Mouse (Mus musculus) hindbrain, postnatal 0 days (tissue): ENCODE results near the gene Dnajb6. TPM values are rescaled to one million over a fixed set of nuclear protein-coding genes. Genes with fewer than 3 reads are reported as not detected.
"Not testable (repeated sequence)": the region's sequence is repeated elsewhere in the genome, so short reads cannot be mapped to it uniquely, and the experiment has no call there.

ENCODE experiments used
- ATAC-seq: fragments of 200-750 bp; cut with Nextera tagmentation; 2 replicates; pipeline ENCODE4 v1.8.0; 2017; ENCODE audit warnings: mild to moderate bottlenecking, moderate TSS enrichment, moderate library complexity
- DNase-seq: peaks from one replicate; pipeline ENCODE4 v3.0.0-alpha.2; 2015; ENCODE audit warnings: low spot score
- H3K27ac ChIP-seq: fragments of 300-500 bp; sonication (generic); 2 replicates; pipeline ENCODE4 v1.5.1; 2014; ENCODE audit warnings: mild to moderate bottlenecking
- H3K27me3 ChIP-seq: fragments of 300-500 bp; sonication (generic); 2 replicates; pipeline ENCODE4 v1.6.1; 2014; ENCODE audit warnings: low read length, mixed read lengths; ENCODE audit not compliant: insufficient read depth
- H3K36me3 ChIP-seq: fragments of 300-500 bp; sonication (generic); 2 replicates; pipeline ENCODE4 v1.6.1; 2014; ENCODE audit warnings: low read length, mixed read lengths; ENCODE audit not compliant: insufficient read depth
- H3K4me1 ChIP-seq: fragments of 300-500 bp; sonication (generic); 2 replicates; pipeline ENCODE4 v1.6.1; 2014; ENCODE audit warnings: antibody characterized with exemption, low read length, mixed read lengths; ENCODE audit not compliant: insufficient read depth
- H3K4me2 ChIP-seq: fragments of 300-500 bp; sonication (generic); 2 replicates; pipeline ENCODE4 v1.6.1; 2014; ENCODE audit warnings: low read depth, mild to moderate bottlenecking, low read length, moderate library complexity, mixed read lengths
- H3K4me3 ChIP-seq: fragments of 300-500 bp; sonication (generic); 2 replicates; pipeline ENCODE4 v1.5.1; 2014; ENCODE audit warnings: low read length
- H3K9ac ChIP-seq: fragments of 300-500 bp; sonication (generic); replicated peaks from 2 replicates; pipeline ENCODE4 v1.6.1; 2014; ENCODE audit warnings: mild to moderate bottlenecking, low read length, moderate library complexity, mixed read lengths
- H3K9me3 ChIP-seq: fragments of 300-500 bp; sonication (generic); 2 replicates; pipeline ENCODE4 v1.6.1; 2016; ENCODE audit warnings: low read length, mixed read lengths
- CTCF ChIP-seq: IDR thresholded peaks from 2 replicates; pipeline ENCODE4 v1.5.1; 2016; ENCODE audit warnings: antibody characterized with exemption, control low read depth, low read depth
- WGBS: fragments of 180-500 bp; shearing (Covaris S2); extraction: QIAGEN DNeasy Blood & Tissue Kit; methylation state at CpG from one replicate; pipeline ENCODE4 v1.1.7; 2014; 5-methylcytosine and 5-hydroxymethylcytosine counted together
- polyA plus RNA-seq: library from polyadenylated mRNA; unstranded; fragments of >200 nt; fragmentation: Nextera tagmentation; extraction: Ambion mirVana; gene quantifications from 2 replicates; pipeline ENCODE4 v1.2.1, GENCODE M21; 2015
- total RNA-seq: library from RNA; depleted of rRNA; stranded (reverse); fragments of >200 nt; gene quantifications from 2 replicates; pipeline ENCODE4 v1.2.3, GENCODE M21; 2014

Dnajb6 gene
- total and polyA plus RNA-seq, 2 experiments from 2014 or later = 96.3 to 292 TPM

GRCm38 (mm10) chr5:29778029-29778428 lies 42.5 kb downstream of the Dnajb6 start:
- WGBS = 88% methylated on average over 6 of the region's 6 CpGs
- Histone ChIP-seq H3K36me3 (0 out of 2 replicates have a peak, but pooled peaks cover 5% of the 10 kb centered on the region), H3K4me2 (no peak overlapping the region), H3K9me3 (no peaks in the 10 kb centered on the region), H3K4me3 (no peak overlapping the region), H3K9ac (no peak overlapping the region), H3K27me3 (no peaks in the 10 kb centered on the region), H3K4me1 (no peaks in the 10 kb centered on the region), H3K27ac (no peak overlapping the region)
- TF ChIP-seq CTCF = no peak
- DNase-seq (no peak), ATAC-seq (no peak)

GRCm38 (mm10) chr5:29779733-29780132 lies 44.2 kb downstream of the Dnajb6 start:
- not testable (repeated sequence) for H3K4me1 ChIP-seq, H3K36me3 ChIP-seq, H3K9ac ChIP-seq, H3K27ac ChIP-seq, ATAC-seq, H3K27me3 ChIP-seq, H3K9me3 ChIP-seq, DNase-seq, H3K4me2 ChIP-seq, H3K4me3 ChIP-seq
- 95% methylated on average over 8 of the region's 9 CpGs for WGBS

GRCm38 (mm10) chr5:29782261-29782660 lies 46.8 kb downstream of the Dnajb6 start:
- H3K4me3 ChIP-seq = no peak overlapping the region
- no peaks in the 10 kb centered on the region for H3K4me1 ChIP-seq
- no peak overlapping the region for H3K4me2 ChIP-seq
- no peaks in the 10 kb centered on the region for H3K27me3 ChIP-seq
- H3K27ac ChIP-seq = no peak overlapping the region
- no peaks in the 10 kb centered on the region for H3K9me3 ChIP-seq
- H3K9ac ChIP-seq = no peak overlapping the region
- TF ChIP-seq CTCF = no peak
- DNase-seq (no peak), ATAC-seq (no peak; the same call in 1 of the 2 replicates)
- WGBS = 80% methylated on average over 3 of the region's 3 CpGs
- 0 out of 2 replicates have a peak, but pooled peaks cover 5% of the 10 kb centered on the region for H3K36me3 ChIP-seq

GRCm38 (mm10) chr5:29784906-29785305 lies 49.4 kb downstream of the Dnajb6 start:
- H3K27me3 ChIP-seq, H3K4me2 ChIP-seq, DNase-seq, H3K36me3 ChIP-seq, H3K4me1 ChIP-seq, H3K27ac ChIP-seq, H3K9ac ChIP-seq, H3K4me3 ChIP-seq, H3K9me3 ChIP-seq, ATAC-seq: not testable (repeated sequence)
- WGBS = 88% methylated on average over 9 of the region's 13 CpGs

- not testable (repeated sequence) for H3K4me2 ChIP-seq, DNase-seq, H3K4me1 ChIP-seq, ATAC-seq, H3K9me3 ChIP-seq, H3K36me3 ChIP-seq, H3K9ac ChIP-seq, H3K4me3 ChIP-seq, H3K27ac ChIP-seq, H3K27me3 ChIP-seq
- WGBS = 100% methylated on average over 1 of the region's 11 CpGs
These were observed 50.5 kb downstream of the Dnajb6 start for GRCm38 (mm10) chr5:29785953-29786352.

- not testable (repeated sequence) for H3K27ac ChIP-seq, H3K4me1 ChIP-seq, H3K4me3 ChIP-seq, H3K27me3 ChIP-seq, ATAC-seq, H3K4me2 ChIP-seq, H3K9ac ChIP-seq, H3K9me3 ChIP-seq, DNase-seq, H3K36me3 ChIP-seq
- over 99% methylated on average over 6 of the region's 8 CpGs for WGBS
These were observed 59.4 kb downstream of the Dnajb6 start for GRCm38 (mm10) chr5:29794933-29795332.

- H3K4me1 ChIP-seq = no peaks in the 10 kb centered on the region
- H3K9me3 ChIP-seq = no peaks in the 10 kb centered on the region
- H3K27ac ChIP-seq = no peak overlapping the region
- H3K9ac ChIP-seq = no peak overlapping the region
- H3K27me3 ChIP-seq = no peaks in the 10 kb centered on the region
- WGBS = 92% methylated on average over 1 of the region's 1 CpGs
- no peak overlapping the region for H3K4me3 ChIP-seq
- no peaks in the 10 kb centered on the region for H3K36me3 ChIP-seq
- no peak for TF ChIP-seq CTCF
- no peak for ATAC-seq
- no peak for DNase-seq
- H3K4me2 ChIP-seq = no peak overlapping the region
These were observed 73.5 kb downstream of the Dnajb6 start for GRCm38 (mm10) chr5:29808940-29809339.

GRCm38 (mm10) chr5:29811377-29811921 lies 76.0 kb downstream of the Dnajb6 start:
- ATAC-seq, H3K27ac ChIP-seq, H3K27me3 ChIP-seq, H3K9me3 ChIP-seq, H3K36me3 ChIP-seq, H3K4me1 ChIP-seq, DNase-seq, H3K4me3 ChIP-seq, H3K9ac ChIP-seq, H3K4me2 ChIP-seq: not testable (repeated sequence)
- WGBS = 52% methylated on average over 7 of the region's 7 CpGs
